Mouse (Mus musculus) liver, adult 2 months (tissue): ENCODE data around the gene Ust.

Source experiments
- CTCF ChIP-seq: fragments of 200-500 bp; IDR thresholded peaks from 2 replicates; pipeline ENCODE4 v1.5.1; 2011; ENCODE audit warnings: low read depth, low read length, control low read depth
- POLR2A ChIP-seq: fragments of 200-500 bp; IDR thresholded peaks from 2 replicates; pipeline ENCODE4 v1.6.1; 2011; ENCODE audit warnings: low read length, control low read depth; ENCODE audit not compliant: insufficient read depth; ENCODE audit errors: extremely low read depth

- TF ChIP-seq CTCF = no peak
- no peak for TF ChIP-seq POLR2A
These were observed 12.4 kb downstream of the Ust start for GRCm38 (mm10) chr10:8506247-8506573.
